Mouse (Mus musculus) stomach, postnatal 0 days (tissue): ENCODE measurements around the gene Slc7a6.

Source experiments
- CTCF ChIP-seq: IDR thresholded peaks from 2 replicates; pipeline ENCODE4 v1.5.1; 2016; ENCODE audit warnings: antibody characterized with exemption, low read depth, mild to moderate bottlenecking, moderate library complexity
- EP300 ChIP-seq: optimal IDR thresholded peaks from 2 replicates; pipeline ENCODE3; 2016; ENCODE audit warnings: antibody characterized with exemption

DNA sequence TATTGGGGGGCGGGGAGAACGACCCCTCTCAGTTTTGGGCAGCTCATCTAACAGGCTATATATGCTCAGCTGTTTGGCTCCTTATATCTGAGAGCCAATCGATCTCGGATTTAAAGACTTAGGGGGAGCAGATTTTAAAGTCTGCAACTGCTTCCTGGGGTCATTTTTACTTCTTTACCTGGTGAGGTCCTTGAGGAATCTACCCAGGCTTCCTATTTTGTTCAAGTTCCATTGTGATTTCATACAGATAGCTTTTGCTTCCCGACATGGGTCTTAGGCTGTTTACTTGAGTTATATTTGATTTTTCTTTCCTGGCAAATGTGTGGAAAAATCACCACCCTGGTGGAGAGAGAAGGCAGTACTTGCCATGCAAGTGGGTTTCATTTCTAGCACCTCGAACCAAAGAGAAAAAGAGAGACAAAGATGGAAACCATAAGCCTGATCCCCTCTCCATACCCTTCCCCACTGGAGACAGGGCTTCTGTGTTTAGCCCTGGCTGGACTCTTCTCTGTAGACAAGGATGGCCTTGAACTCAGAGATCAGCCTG, 1.4 kb downstream of the Slc7a6 start:
- TF ChIP-seq CTCF = peak; percentile 45
- no peak for TF ChIP-seq EP300
